Comparison of ENCODE assay signal across 9 mouse cellular contexts in genomic region chr16:35907432-35908201, GRCm38 (mm10). TPM values are rescaled to one million over a fixed set of nuclear protein-coding genes. Genes with fewer than 3 reads are reported as not detected.
DNase-seq lines count a peak whose midpoint lies in the region; ATAC-seq and TF ChIP-seq lines count a peak whose summit lies in the region.
"Had no signal": no experiment of that assay in that cellular context is flagged by ENCODE, and none has a peak within 500 bp of the region (broad histone marks: within the 10 kb centered on the region; RNA-seq: fewer than 3 reads in every experiment).

No protein-coding gene starts in this region.

- no peak for TF ChIP-seq POLR2A in spleen, adult 2 months (IDR thresholded peaks at IDR 0.05; ENCODE audit: low read depth, low read length)
- TF ChIP-seq POLR2A in brain, embryonic 14.5 days (IDR thresholded peaks at IDR 0.05; ENCODE audit: borderline replicate concordance, extremely low read depth, insufficient read depth, insufficient read length, poor library complexity, severe bottlenecking) = no peak

- H3K4me3 ChIP-seq in spleen, adult 2 months (ENCODE audit: extremely low read depth, insufficient read depth, insufficient read length) = no peak overlapping the region
- no peak overlapping the region for H3K4me3 ChIP-seq in intestine, embryonic 16.5 days (ENCODE audit: low read length)
- no peak overlapping the region for H3K4me3 ChIP-seq in stomach, postnatal 0 days (ENCODE audit: low read depth, low read length)
- no peak overlapping the region for H3K4me3 ChIP-seq in left cerebral cortex, adult 2 months
- H3K4me3 ChIP-seq: embryonic facial prominence, embryonic 15.5 days had no signal

- H3K36me3 ChIP-seq in spleen, adult 2 months (ENCODE audit: control insufficient read depth, insufficient read depth, low read length) = no peaks in the 10 kb centered on the region
- H3K36me3 ChIP-seq in intestine, embryonic 16.5 days (ENCODE audit: control insufficient read depth, insufficient read depth, low read length) = no peaks in the 10 kb centered on the region
- no peaks in the 10 kb centered on the region for H3K36me3 ChIP-seq in stomach, postnatal 0 days (ENCODE audit: control insufficient read depth, insufficient read depth, low read length)
- H3K36me3 ChIP-seq: embryonic facial prominence, embryonic 15.5 days had no signal

- 0 out of 2 replicates have a peak overlapping the region, but pooled peaks have one; percentile 1 for H3K27ac ChIP-seq in spleen, adult 2 months (ENCODE audit: insufficient read depth, low read length)
- peak overlapping the region; percentile 57 for H3K27ac ChIP-seq in intestine, embryonic 16.5 days (ENCODE audit: low read length)
- H3K27ac ChIP-seq in stomach, postnatal 0 days (replicated peaks) = no peak overlapping the region
- no peak overlapping the region for H3K27ac ChIP-seq in left cerebral cortex, adult 2 months
- H3K27ac ChIP-seq: embryonic facial prominence, embryonic 15.5 days had no signal

- H3K4me2 ChIP-seq in intestine, embryonic 16.5 days (ENCODE audit: low read depth, low read length) = no peak overlapping the region
- no peak overlapping the region for H3K4me2 ChIP-seq in stomach, postnatal 0 days (replicated peaks; ENCODE audit: low read depth)
- H3K4me2 ChIP-seq: embryonic facial prominence, embryonic 15.5 days had no signal

- peaks cover 2% of the 10 kb centered on the region; the same call in 1 of the 2 replicates for H3K4me1 ChIP-seq in spleen, adult 2 months (ENCODE audit: control insufficient read depth, insufficient read depth, insufficient read length)
- H3K4me1 ChIP-seq in intestine, embryonic 16.5 days (ENCODE audit: control insufficient read depth, insufficient read depth, low read length) = no peaks in the 10 kb centered on the region
- no peaks in the 10 kb centered on the region for H3K4me1 ChIP-seq in stomach, postnatal 0 days (replicated peaks; ENCODE audit: control insufficient read depth, insufficient read depth)
- H3K4me1 ChIP-seq: embryonic facial prominence, embryonic 15.5 days had no signal

- DNase-seq in spleen, adult 2 months (ENCODE audit: low read depth in 1 of 2, low spot score in 2 of 2) = no peak
- no peak for DNase-seq in spleen, adult 18-20 months
- peak; percentile 15 for DNase-seq in brain, embryonic 14.5 days (ENCODE audit: low read depth)
- peak; percentile 27 for DNase-seq in stomach, postnatal 0 days (ENCODE audit: low spot score)
- DNase-seq in left cerebral cortex, postnatal 4 days = no peak
- DNase-seq in left cerebral cortex, adult 2 months (ENCODE audit: extremely low spot score in 1 of 2, low spot score in 2 of 2) = no peak
- DNase-seq: liver had no signal

- no peak for TF ChIP-seq EP300 in stomach, postnatal 0 days (optimal IDR thresholded peaks at IDR 0.05)

- TF ChIP-seq CTCF in spleen, adult 2 months (IDR thresholded peaks at IDR 0.05; ENCODE audit: extremely low read depth, insufficient read depth, insufficient read length, insufficient replicate concordance) = no peak
- no peak for TF ChIP-seq CTCF in brain, embryonic 14.5 days (IDR thresholded peaks at IDR 0.05; ENCODE audit: borderline replicate concordance, extremely low read depth, insufficient read depth, insufficient read length)
- TF ChIP-seq CTCF in stomach, postnatal 0 days (IDR thresholded peaks at IDR 0.05; ENCODE audit: low read depth) = no peak
- no peak for TF ChIP-seq CTCF in left cerebral cortex, adult 2 months (IDR thresholded peaks at IDR 0.05)

- peak; percentile 66 for ATAC-seq in intestine, embryonic 16.5 days
- peak; percentile 87 for ATAC-seq in stomach, postnatal 0 days (ENCODE audit: low FRiP score, low TSS enrichment)

- no peaks in the 10 kb centered on the region for H3K27me3 ChIP-seq in spleen, adult 2 months (ENCODE audit: control insufficient read depth, insufficient read depth, low read length)
- H3K27me3 ChIP-seq in intestine, embryonic 16.5 days (replicated peaks; ENCODE audit: control insufficient read depth, insufficient read depth, low read length) = no peaks in the 10 kb centered on the region
- no peaks in the 10 kb centered on the region for H3K27me3 ChIP-seq in stomach, postnatal 0 days (ENCODE audit: control insufficient read depth, insufficient read depth, low read length)
- H3K27me3 ChIP-seq: embryonic facial prominence, embryonic 15.5 days had no signal

- H3K9me3 ChIP-seq in intestine, embryonic 16.5 days (ENCODE audit: control insufficient read depth, low read length) = no peaks in the 10 kb centered on the region
- no peaks in the 10 kb centered on the region for H3K9me3 ChIP-seq in stomach, postnatal 0 days (ENCODE audit: control insufficient read depth, low read length)
- H3K9me3 ChIP-seq: embryonic facial prominence, embryonic 15.5 days had no signal

- intact Hi-C loops in left cerebral cortex, postnatal 4 days (cut with DNase I) = no loop called here
- intact Hi-C loops in left cerebral cortex, adult 2 months (cut with DNase I) = no loop called here

- WGBS in spleen, adult 2 months = 64% methylated on average over 4 of the region's 4 CpGs
- WGBS in intestine, embryonic 16.5 days = 58% methylated on average over 4 of the region's 4 CpGs
- 42% methylated on average over 4 of the region's 4 CpGs for WGBS in stomach, postnatal 0 days

- no peak overlapping the region for H3K9ac ChIP-seq in intestine, embryonic 16.5 days (ENCODE audit: low read depth, low read length)
- H3K9ac ChIP-seq in stomach, postnatal 0 days (ENCODE audit: low read length) = no peak overlapping the region
- H3K9ac ChIP-seq: embryonic facial prominence, embryonic 15.5 days had no signal

RNA-seq across cellular contexts. Expression of gene Parp9, which starts 30.7 kb away (rescaled TPM):
- 6.7 and 6.9 TPM in 2 replicates for polyA plus RNA-seq in spleen, adult 2 months (2012; rRNA removed)
- polyA plus RNA-seq in brain, embryonic 14.5 days (2012; rRNA removed) = 1.4 TPM in 2 replicates
- polyA plus RNA-seq in intestine, embryonic 16.5 days (2015; fragmentation: Nextera tagmentation; extraction: Ambion mirVana) = 13.0 and 15.5 TPM in 2 replicates
- polyA plus RNA-seq in stomach, postnatal 0 days (2015; fragmentation: Nextera tagmentation; extraction: Ambion mirVana) = 9.5 and 9.8 TPM in 2 replicates
- total RNA-seq in left cerebral cortex, postnatal 4 days (2021) = 1 to 10 TPM; 2.0 to 2.4 TPM
- total RNA-seq in left cerebral cortex, adult 2 months (2021) = 1 to 10 TPM; 2.3 to 3.9 TPM

RNA-seq across cellular contexts. Expression of gene Dtx3l, which starts 31.3 kb away (rescaled TPM):
- 8.1 and 8.5 TPM in 2 replicates for polyA plus RNA-seq in spleen, adult 2 months (2012; rRNA removed)
- polyA plus RNA-seq in brain, embryonic 14.5 days (2012; rRNA removed) = 0.92 and 1.3 TPM in 2 replicates
- 8.5 and 9.2 TPM in 2 replicates for polyA plus RNA-seq in intestine, embryonic 16.5 days (2015; fragmentation: Nextera tagmentation; extraction: Ambion mirVana)
- polyA plus RNA-seq in stomach, postnatal 0 days (2015; fragmentation: Nextera tagmentation; extraction: Ambion mirVana) = 4.4 and 4.9 TPM in 2 replicates
- total RNA-seq in left cerebral cortex, postnatal 4 days (2021) = 1 to 10 TPM; 2.2 TPM
- total RNA-seq in left cerebral cortex, adult 2 months (2021) = 1 to 10 TPM; 3.5 to 3.6 TPM

RNA-seq across cellular contexts. Expression of gene Parp14, which starts 36.3 kb away (rescaled TPM):
- polyA plus RNA-seq in spleen, adult 2 months (2012; rRNA removed) = 8.0 and 8.1 TPM in 2 replicates
- 0.26 and 0.38 TPM in 2 replicates for polyA plus RNA-seq in brain, embryonic 14.5 days (2012; rRNA removed)
- 2.2 TPM in 2 replicates for polyA plus RNA-seq in intestine, embryonic 16.5 days (2015; fragmentation: Nextera tagmentation; extraction: Ambion mirVana)
- 1.4 and 1.7 TPM in 2 replicates for polyA plus RNA-seq in stomach, postnatal 0 days (2015; fragmentation: Nextera tagmentation; extraction: Ambion mirVana)
- total RNA-seq in left cerebral cortex, postnatal 4 days (2021) = 1 to 10 TPM in 1 of 2 experiments, under 1 TPM in 1; 0.60 to 1.3 TPM
- total RNA-seq in left cerebral cortex, adult 2 months (2021) = 1 to 10 TPM; 1.1 to 1.4 TPM

Comparison
In these comparisons a context has a peak if more than half of its experiments do, and no peak if none do; other contexts are left out.
1. DNase-seq: peak in brain, embryonic 14.5 days (single experiment) and stomach, postnatal 0 days (single experiment); none in spleen, adult 2 months (0 of 2), spleen, adult 18-20 months (0 of 2), left cerebral cortex, postnatal 4 days (single experiment) and left cerebral cortex, adult 2 months (0 of 2).
2. H3K27ac ChIP-seq: peak in spleen, adult 2 months (single experiment) and intestine, embryonic 16.5 days (single experiment); none in stomach, postnatal 0 days (single experiment) and left cerebral cortex, adult 2 months (single experiment).